Mouse (Mus musculus) intestine, postnatal 0 days (tissue): ENCODE measurements around the gene Id2. TPM values are rescaled to one million over a fixed set of nuclear protein-coding genes. Genes with fewer than 3 reads are reported as not detected.

Experiments used
- ATAC-seq: fragments of 200-750 bp; cut with Nextera tagmentation; 2 replicates; pipeline ENCODE4 v1.8.0; 2017; ENCODE audit warnings: mild to moderate bottlenecking, moderate TSS enrichment, moderate library complexity
- H3K27ac ChIP-seq: fragments of 300-500 bp; sonication (generic); 2 replicates; pipeline ENCODE4 v1.5.1; 2014; ENCODE audit warnings: mild to moderate bottlenecking, low read depth, low read length, moderate library complexity
- H3K27me3 ChIP-seq: fragments of 300-500 bp; sonication (generic); replicated peaks from 2 replicates; pipeline ENCODE4 v1.6.1; 2014; ENCODE audit warnings: low read length, mixed read lengths; ENCODE audit not compliant: control insufficient read depth, insufficient read depth
- H3K36me3 ChIP-seq: fragments of 300-500 bp; sonication (generic); 2 replicates; pipeline ENCODE4 v1.6.1; 2014; ENCODE audit warnings: mild to moderate bottlenecking, moderate library complexity; ENCODE audit not compliant: control insufficient read depth, insufficient read depth
- H3K4me1 ChIP-seq: fragments of 300-500 bp; sonication (generic); replicated peaks from 2 replicates; pipeline ENCODE4 v1.6.1; 2014; ENCODE audit warnings: antibody characterized with exemption, low read length, mixed read lengths; ENCODE audit not compliant: control insufficient read depth, insufficient read depth
- H3K4me2 ChIP-seq: fragments of 300-500 bp; sonication (generic); replicated peaks from 2 replicates; pipeline ENCODE4 v1.6.1; 2014; ENCODE audit warnings: low read depth, mild to moderate bottlenecking, moderate library complexity
- H3K4me3 ChIP-seq: fragments of 300-500 bp; sonication (generic); 2 replicates; pipeline ENCODE4 v1.5.1; 2014; ENCODE audit warnings: low read depth, low read length
- H3K9ac ChIP-seq: fragments of 300-500 bp; sonication (generic); 2 replicates; pipeline ENCODE4 v1.6.1; 2014; ENCODE audit warnings: mild to moderate bottlenecking, low read depth, low read length
- H3K9me3 ChIP-seq: fragments of 300-500 bp; sonication (generic); 2 replicates; pipeline ENCODE4 v1.6.1; 2016; ENCODE audit warnings: mixed run types; ENCODE audit not compliant: control insufficient read depth
- CTCF ChIP-seq: sonication (generic); IDR thresholded peaks from 2 replicates; pipeline ENCODE4 v1.5.1; 2016; ENCODE audit warnings: low read depth, mild to moderate bottlenecking, control low read depth, antibody characterized with exemption, moderate library complexity
- WGBS: fragments of 180-500 bp; shearing (Covaris S2); extraction: QIAGEN DNeasy Blood & Tissue Kit; methylation state at CpG from one replicate; pipeline ENCODE4 v1.1.7; 2014; 5-methylcytosine and 5-hydroxymethylcytosine counted together
- polyA plus RNA-seq: library from polyadenylated mRNA; unstranded; fragments of >200 nt; fragmentation: Nextera tagmentation; extraction: Ambion mirVana; gene quantifications from 2 replicates; pipeline ENCODE4 v1.2.1, GENCODE M21; 2015

Gene Id2
- polyA plus RNA-seq, 1 experiment from 2014 or later, result 313 TPM

GRCm38 (mm10) chr12:25100411-25101217 is 3.7 kb upstream of the Id2 start:
- no peaks in the 10 kb centered on the region for H3K27me3 ChIP-seq
- under 1% methylated on average over 59 of the region's 59 CpGs for WGBS
- ATAC-seq, result no peak

DNA sequence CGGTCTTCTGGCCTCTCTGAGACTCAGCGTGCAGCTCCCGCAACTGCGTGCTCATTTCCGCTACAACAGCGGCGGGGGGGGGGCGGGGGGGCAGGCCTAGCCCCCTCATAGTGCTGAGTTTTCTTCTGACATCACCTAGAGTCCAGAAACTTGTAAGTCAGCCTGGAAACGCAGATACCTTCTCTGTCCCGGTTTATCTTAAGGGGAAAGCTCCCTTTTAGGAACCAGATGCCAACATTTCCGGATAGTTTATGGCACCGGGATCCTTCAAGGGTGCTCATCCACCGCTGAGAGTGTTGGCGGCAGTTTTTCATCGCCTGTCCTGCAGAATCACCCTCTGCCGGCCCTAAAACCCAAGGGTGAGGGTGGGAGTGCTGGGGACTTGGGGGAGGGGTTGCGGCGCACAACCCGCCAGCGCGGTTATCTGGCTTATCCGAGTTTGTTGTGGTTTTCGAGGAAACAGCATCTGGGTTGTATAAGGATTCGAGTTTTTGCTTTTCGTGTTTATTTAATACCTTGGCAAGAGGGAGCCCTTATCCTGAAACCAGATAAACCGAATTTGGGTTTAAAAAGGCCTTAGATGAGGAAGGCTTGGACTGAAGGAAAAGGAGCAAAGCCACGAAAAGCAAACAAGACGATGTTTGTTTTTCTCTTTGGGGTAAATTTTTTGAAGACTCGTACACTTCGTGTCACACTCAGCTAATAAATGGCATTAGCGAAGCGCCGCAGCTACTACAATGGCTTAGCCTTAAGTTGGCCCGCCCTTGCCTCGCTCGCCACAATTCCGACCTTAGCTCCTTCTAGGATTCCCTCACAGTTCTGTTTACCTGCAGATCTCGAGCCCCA is 2.8 kb upstream of the Id2 start:
- Histone ChIP-seq H3K4me2 (peak overlapping the region; percentile 96), H3K27me3 (no peaks in the 10 kb centered on the region), H3K4me1 (no peaks in the 10 kb centered on the region), H3K27ac (peak overlapping the region; percentile 96), H3K9me3 (no peaks in the 10 kb centered on the region), H3K4me3 (peak overlapping the region; percentile 49), H3K36me3 (no peaks in the 10 kb centered on the region), H3K9ac (peak overlapping the region; percentile 68)
- no peak for ATAC-seq
- 0 out of 2 replicates have a peak, but pooled peaks have one; percentile 4 for TF ChIP-seq CTCF
- under 1% methylated on average over 38 of the region's 38 CpGs for WGBS

More at GRCm38 (mm10) chr12:25100411-25101217, 3.7 kb upstream of the Id2 start:
- H3K4me2 ChIP-seq, result peak overlapping the region; percentile 96
- TF ChIP-seq CTCF, result peak; percentile 44
- H3K4me3 ChIP-seq, result peak overlapping the region; percentile 49
- peak overlapping the region; percentile 96 for H3K27ac ChIP-seq
- no peaks in the 10 kb centered on the region for H3K4me1 ChIP-seq
- H3K36me3 ChIP-seq, result no peaks in the 10 kb centered on the region
- H3K9me3 ChIP-seq, result no peaks in the 10 kb centered on the region
- peak overlapping the region; percentile 68 for H3K9ac ChIP-seq

GRCm38 (mm10) chr12:25099313-25099562 is 2.3 kb upstream of the Id2 start:
- Histone ChIP-seq H3K9me3 (no peaks in the 10 kb centered on the region), H3K27me3 (no peaks in the 10 kb centered on the region), H3K4me1 (no peaks in the 10 kb centered on the region), H3K4me3 (peak overlapping the region; percentile 49), H3K9ac (peak overlapping the region; percentile 68), H3K27ac (peak overlapping the region; percentile 96), H3K36me3 (no peaks in the 10 kb centered on the region), H3K4me2 (peak overlapping the region; percentile 96)
- no peak for ATAC-seq
- no peak for TF ChIP-seq CTCF
- WGBS, result 2% methylated on average over 9 of the region's 9 CpGs

GRCm38 (mm10) chr12:25098561-25099312 is 1.8 kb upstream of the Id2 start:
- peak overlapping the region; percentile 49 for H3K4me3 ChIP-seq
- no peaks in the 10 kb centered on the region for H3K4me1 ChIP-seq
- 0% methylated on average over 61 of the region's 61 CpGs for WGBS
- H3K27me3 ChIP-seq, result no peaks in the 10 kb centered on the region
- peak overlapping the region; percentile 96 for H3K27ac ChIP-seq
- no peaks in the 10 kb centered on the region for H3K36me3 ChIP-seq
- peak overlapping the region; percentile 68 for H3K9ac ChIP-seq
- no peak for TF ChIP-seq CTCF
- H3K4me2 ChIP-seq, result peak overlapping the region; percentile 96
- peak; percentile 79 for ATAC-seq
- H3K9me3 ChIP-seq, result no peaks in the 10 kb centered on the region

DNA sequence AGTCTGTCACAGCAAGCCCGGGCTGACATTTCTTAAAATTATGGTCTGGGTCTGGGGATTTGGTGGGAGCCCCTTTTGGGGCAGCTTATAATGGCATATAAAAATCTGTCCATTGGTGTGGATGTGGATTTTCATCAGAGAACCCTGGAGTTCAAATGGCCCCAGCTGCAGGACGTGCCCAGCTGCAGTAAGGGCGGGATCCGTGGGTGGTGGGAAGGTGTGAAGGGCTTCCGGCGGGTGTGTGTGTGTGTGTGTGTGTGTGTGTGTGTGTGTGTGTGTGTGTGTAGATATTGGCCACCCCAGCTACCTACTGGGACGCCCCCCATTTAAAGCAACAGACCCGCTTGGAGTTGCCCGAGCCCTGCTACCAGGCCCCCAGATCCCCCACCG is 1.2 kb upstream of the Id2 start:
- Histone ChIP-seq H3K9ac (peak overlapping the region; percentile 68), H3K27me3 (no peaks in the 10 kb centered on the region), H3K36me3 (no peaks in the 10 kb centered on the region), H3K4me3 (peak overlapping the region; percentile 49), H3K4me1 (no peaks in the 10 kb centered on the region; the same call in 1 of the 2 replicates), H3K27ac (peak overlapping the region; percentile 96), H3K9me3 (no peaks in the 10 kb centered on the region), H3K4me2 (peak overlapping the region; percentile 96)
- ATAC-seq, result peak; percentile 1; the same call in 1 of the 2 replicates
- TF ChIP-seq CTCF, result no peak
- WGBS, result 3% methylated on average over 8 of the region's 10 CpGs
